Mouse (Mus musculus): ENCODE measurements around the gene Dot1l.

The Dot1l gene

GRCm38 (mm10) chr10:80758651-80759050, 3.6 kb downstream of the Dot1l start:
- DNase-seq = no peak

GRCm38 (mm10) chr10:80760596-80761524, 5.9 kb downstream of the Dot1l start:
- DNase-seq = no peak

GRCm38 (mm10) chr10:80761821-80762220, 6.8 kb downstream of the Dot1l start:
- no peak for DNase-seq

- DNase-seq = no peak
These were observed 8.5 kb downstream of the Dot1l start for GRCm38 (mm10) chr10:80763502-80763901.

- no peak for DNase-seq
These were observed 10.7 kb downstream of the Dot1l start for GRCm38 (mm10) chr10:80765746-80766145.

GRCm38 (mm10) chr10:80766161-80766815, 11.3 kb downstream of the Dot1l start:
- DNase-seq = peak; percentile 27 to 61

GRCm38 (mm10) chr10:80768365-80768764, 13.4 kb downstream of the Dot1l start:
- DNase-seq = no peak

GRCm38 (mm10) chr10:80773816-80774215, 18.8 kb downstream of the Dot1l start:
- DNase-seq = no peak

- DNase-seq = peak; percentile 63 to 81
These were observed 19.5 kb downstream of the Dot1l start for GRCm38 (mm10) chr10:80774549-80774948.

GRCm38 (mm10) chr10:80774981-80775380, 20.0 kb downstream of the Dot1l start:
- no peak for DNase-seq

- DNase-seq = no peak
These were observed 20.7 kb downstream of the Dot1l start for GRCm38 (mm10) chr10:80775731-80776130.

- DNase-seq = no peak
These were observed 21.4 kb downstream of the Dot1l start for GRCm38 (mm10) chr10:80776358-80776869.

- DNase-seq = no peak
These were observed 22.1 kb downstream of the Dot1l start for GRCm38 (mm10) chr10:80777123-80777522.

- DNase-seq = no peak
These were observed 24.6 kb downstream of the Dot1l start for GRCm38 (mm10) chr10:80779565-80779964.

- no peak for DNase-seq
These were observed 29.3 kb downstream of the Dot1l start for GRCm38 (mm10) chr10:80784302-80784701.

GRCm38 (mm10) chr10:80784871-80785270, 29.9 kb downstream of the Dot1l start:
- DNase-seq = no peak

- DNase-seq = no peak
These were observed 31.0 kb downstream of the Dot1l start for GRCm38 (mm10) chr10:80785963-80786362.

GRCm38 (mm10) chr10:80787517-80787916, 32.5 kb downstream of the Dot1l start:
- DNase-seq = no peak

GRCm38 (mm10) chr10:80790761-80791404, 35.9 kb downstream of the Dot1l start:
- DNase-seq = no peak

GRCm38 (mm10) chr10:80791476-80792174, 36.6 kb downstream of the Dot1l start:
- peak in 1 of 2 experiments; percentile 44 for DNase-seq

GRCm38 (mm10) chr10:80792175-80793032, 37.4 kb downstream of the Dot1l start:
- DNase-seq = no peak

Data from lung, postnatal 4 days (tissue).